Mouse (Mus musculus): ENCODE measurements around the gene Ece2.

The Ece2 gene

GRCm38 (mm10) chr16:20692241-20692965 lies 62.8 kb downstream of the Ece2 start:
- no peak for DNase-seq

DNA sequence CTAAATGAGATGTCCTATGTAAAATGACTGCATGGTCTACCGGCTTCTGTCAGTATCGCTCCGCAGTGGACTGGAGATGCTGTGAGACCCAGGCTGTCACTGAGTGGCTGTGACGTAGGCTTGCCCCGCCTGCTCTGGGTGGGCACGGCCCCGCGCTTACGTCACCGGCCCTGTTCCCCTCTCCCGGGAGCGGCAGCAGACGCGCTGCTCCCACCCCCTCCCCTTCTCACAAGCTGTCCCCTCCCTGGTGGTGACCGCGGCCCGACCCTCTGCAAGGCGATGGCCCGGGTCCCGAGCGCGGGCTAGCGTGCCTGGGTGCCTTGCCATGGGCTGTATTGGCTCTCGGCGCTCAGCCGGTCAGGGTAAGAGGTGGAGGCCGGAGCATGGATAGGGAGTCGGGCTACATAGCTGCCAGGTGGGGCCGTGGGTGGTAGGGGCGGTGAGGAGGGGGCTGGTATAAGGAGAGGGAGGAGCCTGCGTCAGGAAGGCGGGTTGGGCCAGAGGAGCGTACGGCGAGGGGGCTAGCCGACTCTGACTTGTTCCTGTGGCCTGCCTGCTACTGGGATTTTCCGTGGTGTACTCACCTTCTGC lies 63.6 kb downstream of the Ece2 start, which contains the start of gene Fam131a:
TSS of gene Fam131a (plus strand) at position 131 of the 591 bp plus-strand sequence.
- peak; percentile 95 for DNase-seq

DNA sequence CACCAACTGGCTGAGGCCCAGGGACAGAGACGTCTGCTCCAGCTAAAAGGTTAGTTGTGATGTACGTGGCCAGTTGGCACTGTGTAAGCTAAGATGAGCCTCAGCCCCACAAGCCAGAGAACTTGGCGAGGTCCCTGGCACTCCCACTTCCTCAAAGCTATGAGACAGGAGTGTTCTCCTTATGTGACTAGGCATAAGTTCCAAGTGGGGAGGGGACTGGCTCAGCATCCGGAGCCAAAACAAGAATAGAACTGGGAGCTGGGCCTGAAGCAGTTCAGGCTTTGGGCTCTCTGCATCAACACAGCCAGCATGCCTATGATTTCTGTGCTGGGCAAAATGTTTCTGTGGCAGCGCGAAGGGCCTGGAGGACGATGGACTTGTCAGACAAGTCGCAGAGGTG lies 65.2 kb downstream of the Ece2 start:
- peak; percentile 64 for DNase-seq

DNA sequence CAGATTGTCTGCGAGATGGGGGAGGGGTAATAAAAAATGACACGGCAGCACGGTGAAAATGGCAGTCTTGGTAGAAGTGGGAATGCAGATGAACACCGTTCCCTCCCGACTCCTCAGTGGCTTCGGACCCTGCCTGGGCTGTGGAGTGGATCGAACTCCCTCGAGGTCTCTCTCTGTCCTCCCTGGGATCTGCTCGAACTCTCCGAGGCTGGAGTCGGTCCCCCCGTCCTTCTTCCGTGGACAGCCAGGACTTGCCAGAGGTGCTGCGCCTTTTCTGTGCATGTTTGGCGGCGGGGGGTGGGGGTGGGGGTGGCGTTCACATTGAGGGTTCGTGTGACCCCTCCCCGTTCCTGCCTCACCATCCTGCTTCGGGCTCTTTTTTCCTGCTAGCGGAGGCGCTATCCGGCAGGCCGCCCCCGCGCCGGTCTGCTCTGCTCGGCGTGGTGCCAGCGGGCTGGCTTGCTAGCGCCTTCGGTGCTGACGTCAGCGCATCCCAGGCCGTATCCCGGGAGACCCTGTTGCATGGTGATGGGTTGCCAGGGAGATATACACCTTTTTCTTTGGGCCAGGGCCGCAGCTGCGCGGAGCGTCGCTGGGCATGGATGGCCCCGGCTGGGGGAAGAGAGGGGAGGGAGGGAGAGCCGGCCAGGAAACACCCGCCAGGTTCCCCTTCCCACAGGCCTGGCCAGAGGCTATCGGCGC lies 66.1 kb downstream of the Ece2 start:
- DNase-seq = peak; percentile 74
